Mouse (Mus musculus) testis, adult 2 months (tissue): Measurements from ENCODE around the gene Afap1.

ENCODE experiments used
- CTCF ChIP-seq: fragments of 200-500 bp; IDR thresholded peaks from 2 replicates; pipeline ENCODE4 v1.5.1; 2012; ENCODE audit warnings: low read depth, mild to moderate bottlenecking, inconsistent platforms, low read length, moderate library complexity; ENCODE audit not compliant: control insufficient read depth, insufficient read depth, insufficient replicate concordance
- POLR2A ChIP-seq: fragments of 200-500 bp; IDR thresholded peaks from 2 replicates; pipeline ENCODE4 v1.6.1; 2012; ENCODE audit warnings: low read depth, mild to moderate bottlenecking, inconsistent platforms, low read length, moderate library complexity; ENCODE audit not compliant: control insufficient read depth

- TF ChIP-seq POLR2A (no peak), CTCF (no peak)
Measured at GRCm38 (mm10) chr5:35920557-35920956, 27.4 kb downstream of the Afap1 start.
